Mouse (Mus musculus) gastrocnemius, postnatal 4 days (tissue): ENCODE data around the gene Crhr2. TPM values are rescaled to one million over a fixed set of nuclear protein-coding genes. Genes with fewer than 3 reads are reported as not detected.

ENCODE experiments used
- DNase-seq, 2 experiments: peaks; one replicate each; pipeline ENCODE4 v3.0.0; 2021 to 2022; ENCODE audit warnings: low spot score in 2 of 2, mixed read lengths in 2 of 2
- long read RNA-seq, 2 experiments: library from polyadenylated mRNA; stranded (forward); transcript quantifications; one replicate each; pipeline ENCODE4 v2.0.0; 2021
- total RNA-seq, 2 experiments: library from RNA; stranded (reverse); gene quantifications; 2 replicates each; pipeline ENCODE4 v1.2.3; 2021

The Crhr2 gene
- total RNA-seq = 1 to 10 TPM; 3.5 to 4.1 TPM
- long read RNA-seq, experiment 1, partial matches to known transcripts = 1 of 7 reads
- long read RNA-seq, experiment 1, other reads (novel, unspliced or antisense) = 3 of 7 reads
- long read RNA-seq, experiment 2, transcript Crhr2-208 (13 exons, 2,041 nt) = major isoform, 6 of 9 reads
- long read RNA-seq, experiment 2, partial matches to known transcripts = 0 of 9 reads
- long read RNA-seq, experiment 2, other reads (novel, unspliced or antisense) = 2 of 9 reads

- DNase-seq = no peak
These were observed at the start of gene Crhr2 for GRCm38 (mm10) chr6:55132794-55133193. Gene Crhr2, minus strand, starts transcription at chr6:55133016.

DNA sequence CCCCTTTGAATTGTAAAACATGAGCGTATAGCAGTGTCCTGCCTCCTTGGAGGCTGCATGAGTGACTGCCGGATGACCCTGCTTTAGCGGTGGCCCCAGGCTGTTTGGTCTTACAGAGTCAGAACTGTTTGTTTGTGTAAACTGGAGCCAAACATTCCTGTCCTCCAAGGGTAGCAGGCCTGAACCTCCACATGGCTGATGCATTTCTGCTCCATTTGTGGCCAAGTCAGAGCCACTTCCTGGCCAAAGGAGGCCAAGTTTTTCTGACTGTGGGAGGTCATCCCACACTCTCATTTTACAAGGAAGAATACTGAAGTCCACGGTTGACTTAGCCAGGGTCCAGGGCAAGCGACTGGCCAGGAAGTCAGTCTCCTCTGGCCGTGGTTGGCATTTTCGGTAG lies 46.7 kb upstream of the Crhr2 start:
- no peak for DNase-seq

DNA sequence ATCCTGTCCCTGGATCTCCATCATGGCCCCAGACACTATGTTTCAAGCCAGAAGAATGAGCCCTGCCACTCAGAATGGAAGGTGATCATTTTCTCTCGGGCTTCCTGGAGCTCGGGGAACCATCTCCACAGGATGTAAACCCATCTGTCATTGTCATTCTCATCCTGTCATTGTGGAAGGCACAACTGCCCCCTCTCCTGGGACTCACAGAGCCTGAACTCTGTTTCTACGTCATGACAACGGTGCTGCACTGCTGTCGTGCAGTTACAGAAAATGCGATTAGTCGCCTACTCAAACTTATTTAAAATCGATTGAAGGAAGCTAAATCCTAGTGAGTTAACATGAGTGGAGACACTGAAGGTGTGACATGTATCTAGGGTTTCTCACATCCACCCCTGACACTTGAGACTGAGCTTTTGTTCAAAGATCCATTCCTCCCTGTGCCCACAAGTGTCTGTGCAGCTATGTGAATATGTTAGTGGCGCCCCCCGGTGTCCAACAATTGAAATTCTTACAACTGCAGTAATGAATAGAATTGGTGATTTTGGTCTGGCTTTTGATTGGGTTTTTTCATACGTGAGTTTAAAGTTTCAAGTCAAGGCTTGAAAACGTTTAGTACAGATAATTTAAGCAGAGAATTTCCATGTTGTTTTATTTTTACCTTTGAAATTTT lies 44.4 kb upstream of the Crhr2 start:
- DNase-seq = no peak

GRCm38 (mm10) chr6:55175892-55176291 lies 43.1 kb upstream of the Crhr2 start:
- no peak for DNase-seq

- no peak for DNase-seq
These were observed 42.6 kb upstream of the Crhr2 start for GRCm38 (mm10) chr6:55175456-55175855.

DNA sequence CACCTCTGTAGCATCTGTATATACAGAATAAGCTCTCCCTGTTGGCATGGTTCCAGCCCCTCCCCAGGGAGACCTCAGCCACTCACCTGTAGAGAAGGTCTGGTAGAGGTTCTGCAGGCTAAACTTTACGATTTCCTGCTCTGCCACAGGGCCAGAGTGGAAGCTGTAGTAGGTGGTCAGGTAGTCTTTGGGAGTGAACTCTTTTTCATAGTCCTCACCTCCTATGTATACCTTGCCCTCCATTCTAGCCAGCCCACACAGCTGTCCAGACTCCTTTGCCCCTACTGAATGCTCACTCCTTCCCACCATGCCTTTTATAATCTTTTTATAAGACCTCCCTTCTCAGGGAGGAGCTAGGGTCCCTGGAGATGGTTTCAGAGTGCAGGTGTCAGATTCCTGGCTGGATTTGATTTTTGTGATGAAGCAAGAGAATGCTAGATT lies 41.9 kb upstream of the Crhr2 start, which contains the start of gene Inmt:
Gene Inmt (minus strand): TSS at position 303 of the 441 bp plus-strand sequence.
- DNase-seq = no peak

DNA sequence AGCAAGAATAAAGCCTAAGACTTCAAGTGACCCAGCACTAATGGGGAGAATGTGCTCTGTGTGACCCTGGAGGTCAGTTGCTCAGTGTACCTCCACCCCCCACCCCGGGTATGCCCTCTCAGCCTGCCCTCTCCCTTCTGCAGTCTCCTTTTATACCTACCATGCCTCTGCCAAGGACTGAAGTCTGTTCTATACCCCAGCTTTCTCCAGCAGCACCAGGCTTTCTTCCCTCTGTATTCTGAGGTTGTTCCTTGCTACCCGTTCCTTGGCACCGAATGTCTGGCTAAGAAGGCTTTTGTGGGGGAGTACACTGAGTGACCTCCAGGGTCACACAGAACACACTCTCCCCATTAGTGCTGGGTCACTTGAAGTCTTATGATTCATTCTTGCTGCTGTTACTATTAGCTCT lies 41.1 kb upstream of the Crhr2 start:
- no peak for DNase-seq

- DNase-seq = no peak
These were observed 40.4 kb upstream of the Crhr2 start for GRCm38 (mm10) chr6:55173171-55173570.

- no peak for DNase-seq
These were observed 38.8 kb upstream of the Crhr2 start for GRCm38 (mm10) chr6:55171638-55172037.

DNA sequence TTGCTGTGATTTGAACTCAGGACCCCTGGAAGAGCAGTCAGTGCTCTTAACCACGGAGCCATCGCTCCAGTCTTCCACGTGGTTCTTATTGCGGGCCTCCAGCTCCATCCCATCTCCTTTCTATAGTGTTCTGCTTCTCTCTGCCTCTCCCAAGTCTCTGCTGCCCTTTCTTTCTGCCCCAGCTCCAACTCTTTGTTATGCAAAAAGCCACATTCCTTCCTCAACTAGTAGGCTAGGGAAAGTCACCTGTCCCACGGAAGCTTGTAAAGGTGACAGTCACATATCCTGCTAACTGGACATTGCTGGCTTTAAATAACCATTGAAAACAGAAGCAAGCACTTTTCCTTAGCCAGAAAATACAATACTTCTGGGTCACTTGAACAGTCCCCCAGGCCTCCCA lies 37.0 kb upstream of the Crhr2 start:
- no peak for DNase-seq

GRCm38 (mm10) chr6:55166777-55167463 lies 34.1 kb upstream of the Crhr2 start:
- DNase-seq = peak; percentile 44 to 58

- DNase-seq = no peak
These were observed 30.3 kb upstream of the Crhr2 start for GRCm38 (mm10) chr6:55163046-55163584.

- DNase-seq = no peak
These were observed 28.5 kb upstream of the Crhr2 start for GRCm38 (mm10) chr6:55161311-55161761.

- DNase-seq = no peak
These were observed 26.4 kb upstream of the Crhr2 start for GRCm38 (mm10) chr6:55159256-55159655.

GRCm38 (mm10) chr6:55152226-55152625 lies 19.4 kb upstream of the Crhr2 start:
- DNase-seq = no peak

GRCm38 (mm10) chr6:55146138-55146537 lies 13.3 kb upstream of the Crhr2 start:
- DNase-seq = no peak

- DNase-seq = no peak
These were observed 12.5 kb upstream of the Crhr2 start for GRCm38 (mm10) chr6:55145285-55145684.

- no peak for DNase-seq
These were observed 5.5 kb upstream of the Crhr2 start for GRCm38 (mm10) chr6:55138343-55138742.

DNA sequence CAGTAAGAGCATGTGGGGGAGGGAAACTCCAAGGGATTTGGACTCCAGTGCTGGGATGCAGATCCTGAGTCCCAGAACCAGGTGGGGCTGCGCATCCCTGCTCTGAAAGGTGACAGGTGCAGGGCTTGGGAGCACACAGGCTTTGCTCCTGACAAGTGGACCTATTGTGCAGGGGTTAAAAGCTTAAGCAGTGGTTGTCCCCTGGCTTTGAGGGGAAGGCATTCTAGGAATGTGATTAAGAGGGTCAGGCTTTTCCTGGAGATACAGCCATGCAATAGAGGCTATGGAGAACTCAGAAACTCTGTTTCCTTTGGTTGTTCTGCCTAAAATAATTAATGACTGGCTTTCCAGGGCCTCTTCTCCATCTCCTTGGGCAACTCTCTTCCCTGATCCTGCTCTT lies 609 bp upstream of the Crhr2 start:
- DNase-seq = no peak

DNA sequence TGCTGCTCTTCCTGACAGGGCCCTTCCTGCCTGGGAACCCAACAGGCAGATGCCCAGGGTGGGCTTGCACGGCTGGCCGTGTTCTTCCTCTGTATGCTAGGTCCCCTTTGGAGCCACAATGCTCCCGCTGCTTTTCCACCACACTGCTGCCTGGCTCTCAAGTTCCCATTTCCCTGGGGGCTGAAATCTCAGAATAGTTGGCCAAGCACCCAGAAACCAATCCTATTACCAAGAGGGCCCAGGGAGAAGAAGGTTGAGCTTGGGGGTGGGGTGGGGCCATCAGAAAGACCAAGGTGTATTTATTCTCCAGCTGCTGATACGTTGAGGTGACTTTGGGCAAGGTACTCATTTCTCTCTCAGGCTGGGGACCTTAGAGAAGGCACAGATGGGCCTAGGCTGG lies 1.5 kb downstream of the Crhr2 start:
- DNase-seq = no peak

GRCm38 (mm10) chr6:55130631-55131030 lies 2.2 kb downstream of the Crhr2 start:
- no peak for DNase-seq

DNA sequence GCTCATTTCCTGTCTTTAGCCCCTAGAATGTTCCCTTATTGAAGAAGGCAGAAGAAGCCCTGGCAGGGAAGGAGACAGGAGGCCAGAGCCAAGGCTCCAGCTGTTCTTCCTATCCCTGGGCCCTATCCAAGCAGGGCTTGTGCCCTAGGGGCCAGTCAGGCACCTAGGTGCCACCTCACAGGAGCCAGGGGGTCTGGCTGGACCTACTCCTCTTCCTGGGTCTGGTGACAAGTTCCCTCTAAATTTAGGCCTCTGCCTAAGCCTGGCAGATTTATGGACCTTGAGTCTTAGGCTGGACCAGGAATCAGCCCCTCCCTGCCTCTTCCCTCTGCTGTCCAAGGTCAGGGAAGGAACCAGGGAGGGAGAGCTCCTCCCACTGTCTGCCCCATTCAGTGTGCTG lies 4.4 kb downstream of the Crhr2 start:
- no peak for DNase-seq
